Mouse (Mus musculus) lung, embryonic 14.5 days (tissue): ENCODE results near the gene Gtf2b. TPM values are rescaled to one million over a fixed set of nuclear protein-coding genes. Genes with fewer than 3 reads are reported as not detected.

Experiments
- ATAC-seq: fragments of 200-750 bp; cut with Nextera tagmentation; 2 replicates; pipeline ENCODE4 v1.8.0; 2017; ENCODE audit warnings: mild to moderate bottlenecking, moderate TSS enrichment, moderate library complexity; ENCODE audit not compliant: insufficient read depth
- DNase-seq: peaks from one replicate; pipeline ENCODE4 v3.0.0-alpha.2; 2015
- H3K27ac ChIP-seq: fragments of 300-500 bp; sonication (generic); 2 replicates; pipeline ENCODE4 v1.5.1; 2014; ENCODE audit warnings: low read depth, mild to moderate bottlenecking, moderate library complexity
- H3K27me3 ChIP-seq: fragments of 300-500 bp; sonication (generic); 2 replicates; pipeline ENCODE4 v1.6.1; 2014; ENCODE audit warnings: low read length, control low read depth; ENCODE audit not compliant: insufficient read depth
- H3K36me3 ChIP-seq: fragments of 300-500 bp; sonication (generic); 2 replicates; pipeline ENCODE4 v1.6.1; 2014; ENCODE audit warnings: control low read depth; ENCODE audit not compliant: insufficient read depth
- H3K4me1 ChIP-seq: fragments of 300-500 bp; sonication (generic); 2 replicates; pipeline ENCODE4 v1.6.1; 2014; ENCODE audit warnings: antibody characterized with exemption, control low read depth; ENCODE audit not compliant: insufficient read depth
- H3K4me2 ChIP-seq: fragments of 300-500 bp; sonication (generic); 2 replicates; pipeline ENCODE4 v1.6.1; 2014; ENCODE audit warnings: mild to moderate bottlenecking
- H3K4me3 ChIP-seq: fragments of 300-500 bp; sonication (generic); 2 replicates; pipeline ENCODE4 v1.5.1; 2014; ENCODE audit warnings: low read depth, low read length
- H3K9ac ChIP-seq: fragments of 300-500 bp; sonication (generic); 2 replicates; pipeline ENCODE4 v1.6.1; 2014
- H3K9me3 ChIP-seq: fragments of 300-500 bp; sonication (generic); 2 replicates; pipeline ENCODE4 v1.6.1; 2016; ENCODE audit warnings: low read depth, low read length, control low read depth
- CTCF ChIP-seq: IDR thresholded peaks from 2 replicates; pipeline ENCODE4 v1.5.1; 2016; ENCODE audit warnings: antibody characterized with exemption, low read depth
- WGBS: fragments of 180-500 bp; shearing (Covaris S2); extraction: QIAGEN DNeasy Blood & Tissue Kit; methylation state at CpG from one replicate; pipeline ENCODE4 v1.1.7; 2014; 5-methylcytosine and 5-hydroxymethylcytosine counted together
- polyA plus RNA-seq: library from polyadenylated mRNA; unstranded; fragments of >200 nt; fragmentation: Nextera tagmentation; extraction: Ambion mirVana; gene quantifications from 2 replicates; pipeline ENCODE4 v1.2.1, GENCODE M21; 2014

Gtf2b gene
- polyA plus RNA-seq, 1 experiment from 2014 or later: 85.3 TPM

GRCm38 (mm10) chr3:142768498-142768897 lies 3.7 kb downstream of the Gtf2b start:
- no peaks in the 10 kb centered on the region for H3K4me1 ChIP-seq
- DNase-seq (no peak), ATAC-seq (no peak)
- TF ChIP-seq CTCF: no peak
- H3K4me2 ChIP-seq: no peak overlapping the region
- no peaks in the 10 kb centered on the region for H3K9me3 ChIP-seq
- H3K36me3 ChIP-seq: peaks cover 15% of the 10 kb centered on the region; the same call in 1 of the 2 replicates
- no peaks in the 10 kb centered on the region for H3K27me3 ChIP-seq
- H3K27ac ChIP-seq: no peak overlapping the region
- WGBS: 93% methylated on average over 6 of the region's 6 CpGs
- no peak overlapping the region for H3K4me3 ChIP-seq
- no peak overlapping the region for H3K9ac ChIP-seq

DNA sequence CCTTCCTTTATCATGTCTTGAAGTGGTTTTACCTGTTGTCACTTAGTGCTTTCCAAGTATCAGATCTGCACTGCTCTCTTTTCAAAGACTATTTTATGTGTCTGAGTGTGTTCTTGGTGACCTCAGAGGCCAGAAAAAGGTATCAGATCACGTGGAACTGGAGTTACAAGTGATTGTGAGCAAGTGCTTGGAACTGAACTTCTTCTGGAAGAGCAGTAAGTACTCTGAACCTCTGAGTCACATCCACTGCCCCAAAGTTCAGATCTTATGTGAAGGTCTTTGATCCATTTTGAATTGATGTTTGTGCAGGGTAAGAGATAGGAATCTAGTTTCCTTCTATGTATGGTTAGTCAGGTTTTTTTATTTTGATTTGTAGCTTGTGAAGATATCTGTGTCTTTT lies 5.7 kb downstream of the Gtf2b start:
- no peaks in the 10 kb centered on the region for H3K9me3 ChIP-seq
- no peaks in the 10 kb centered on the region for H3K27me3 ChIP-seq
- H3K36me3 ChIP-seq: peaks cover 19% of the 10 kb centered on the region
- H3K4me2 ChIP-seq: no peak overlapping the region
- no peak overlapping the region for H3K9ac ChIP-seq
- 45% methylated on average over 1 of the region's 1 CpGs for WGBS
- DNase-seq (no peak), ATAC-seq (no peak)
- H3K4me3 ChIP-seq: no peak overlapping the region
- H3K4me1 ChIP-seq: no peaks in the 10 kb centered on the region
- no peak for TF ChIP-seq CTCF
- H3K27ac ChIP-seq: no peak overlapping the region

DNA sequence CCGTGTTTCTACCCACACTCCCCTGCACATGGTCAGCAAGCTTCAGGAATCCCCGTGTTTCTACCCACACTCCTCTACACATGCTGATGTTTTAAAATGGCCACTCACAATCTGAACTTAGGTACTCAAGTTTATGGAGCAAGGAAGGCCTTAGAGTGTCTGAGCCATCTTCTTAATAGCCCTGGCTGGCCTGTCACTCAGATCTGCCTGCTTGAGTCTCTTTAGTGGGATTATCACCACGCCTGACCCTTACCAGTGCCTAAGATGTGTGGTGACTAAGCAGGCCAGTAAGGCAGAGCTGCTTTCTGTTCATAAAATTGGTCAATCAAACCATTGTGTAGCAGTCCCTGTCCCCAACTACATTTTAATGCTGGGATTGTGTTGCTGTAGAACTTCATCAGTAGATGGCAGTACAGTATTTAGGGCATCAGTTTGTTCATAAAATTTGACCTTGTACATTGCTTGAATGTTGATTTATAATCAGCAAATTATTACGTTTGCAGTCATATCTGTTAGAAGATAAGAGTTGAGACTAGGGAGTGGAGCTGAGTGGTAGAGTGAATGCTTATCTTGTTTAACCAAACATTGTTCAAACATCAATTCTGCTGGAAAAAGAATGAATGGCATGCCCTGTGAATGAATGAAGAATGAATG lies 8.8 kb downstream of the Gtf2b start:
- 45% methylated on average over 4 of the region's 4 CpGs for WGBS
- H3K27ac ChIP-seq: no peak overlapping the region
- H3K4me3 ChIP-seq: no peak overlapping the region
- no peaks in the 10 kb centered on the region for H3K4me1 ChIP-seq
- DNase-seq (no peak), ATAC-seq (peak; percentile 35; the same call in 1 of the 2 replicates)
- no peak overlapping the region for H3K9ac ChIP-seq
- H3K9me3 ChIP-seq: no peaks in the 10 kb centered on the region
- peak; percentile 30; the same call in 1 of the 2 replicates for TF ChIP-seq CTCF
- H3K27me3 ChIP-seq: no peaks in the 10 kb centered on the region
- H3K4me2 ChIP-seq: no peak overlapping the region
- peaks cover 34% of the 10 kb centered on the region for H3K36me3 ChIP-seq

GRCm38 (mm10) chr3:142777227-142777626 lies 12.4 kb downstream of the Gtf2b start:
- Histone ChIP-seq H3K4me2 (no peak overlapping the region), H3K27me3 (no peaks in the 10 kb centered on the region), H3K27ac (no peak overlapping the region), H3K36me3 (peaks cover 65% of the 10 kb centered on the region), H3K9ac (no peak overlapping the region), H3K4me3 (no peak overlapping the region), H3K9me3 (no peaks in the 10 kb centered on the region), H3K4me1 (no peaks in the 10 kb centered on the region)
- no peak for TF ChIP-seq CTCF
- DNase-seq: no peak
- 72% methylated on average over 3 of the region's 3 CpGs for whole genome bisulfite sequencing
- ATAC-seq: no peak

- no peak for DNase-seq
- no peaks in the 10 kb centered on the region for H3K27me3 ChIP-seq
- H3K9me3 ChIP-seq: no peaks in the 10 kb centered on the region
- H3K36me3 ChIP-seq: peaks cover 68% of the 10 kb centered on the region
- H3K4me2 ChIP-seq: no peak overlapping the region
- H3K9ac ChIP-seq: no peak overlapping the region
- ATAC-seq: no peak
- no peak overlapping the region for H3K4me3 ChIP-seq
- no peak for TF ChIP-seq CTCF
- H3K27ac ChIP-seq: no peak overlapping the region
- WGBS: 69% methylated on average over 2 of the region's 2 CpGs
- no peaks in the 10 kb centered on the region for H3K4me1 ChIP-seq
Measured at GRCm38 (mm10) chr3:142786423-142787072, 21.7 kb downstream of the Gtf2b start.

- H3K27me3 ChIP-seq: no peaks in the 10 kb centered on the region
- H3K4me2 ChIP-seq: no peak overlapping the region
- ATAC-seq (no peak), DNase-seq (no peak)
- no peak overlapping the region for H3K27ac ChIP-seq
- H3K36me3 ChIP-seq: peaks cover 72% of the 10 kb centered on the region
- no peaks in the 10 kb centered on the region for H3K4me1 ChIP-seq
- no peak overlapping the region for H3K4me3 ChIP-seq
- WGBS: 96% methylated on average over 3 of the region's 3 CpGs
- TF ChIP-seq CTCF: no peak
- no peak overlapping the region for H3K9ac ChIP-seq
- H3K9me3 ChIP-seq: no peaks in the 10 kb centered on the region
Measured at GRCm38 (mm10) chr3:142795587-142795986, 30.7 kb downstream of the Gtf2b start.

- no peak overlapping the region for H3K4me2 ChIP-seq
- DNase-seq (no peak), ATAC-seq (no peak)
- no peak overlapping the region for H3K9ac ChIP-seq
- no peaks in the 10 kb centered on the region for H3K27me3 ChIP-seq
- no peak overlapping the region for H3K4me3 ChIP-seq
- no peaks in the 10 kb centered on the region for H3K4me1 ChIP-seq
- 88% methylated on average over 3 of the region's 3 CpGs for WGBS
- H3K36me3 ChIP-seq: peaks cover 43% of the 10 kb centered on the region
- no peak overlapping the region for H3K27ac ChIP-seq
- no peaks in the 10 kb centered on the region for H3K9me3 ChIP-seq
- TF ChIP-seq CTCF: no peak
Measured at GRCm38 (mm10) chr3:142811582-142811981, 46.7 kb downstream of the Gtf2b start.
